Mouse (Mus musculus) ES-E14 (cell line): ENCODE data around the gene Sdhb. TPM values are rescaled to one million over a fixed set of nuclear protein-coding genes. Genes with fewer than 3 reads are reported as not detected.

Experiments
- DNase-seq: peaks from one replicate; pipeline ENCODE4 v3.0.0-alpha.2; 2013; ENCODE audit warnings: low read depth, low spot score
- H3K27ac ChIP-seq: 2 replicates; pipeline ENCODE4 v1.5.1; 2012; ENCODE audit warnings: low read depth, mild to moderate bottlenecking, low read length, moderate library complexity, mixed read lengths; ENCODE audit not compliant: poor library complexity, insufficient read depth, severe bottlenecking
- H3K36me3 ChIP-seq: 2 replicates; pipeline ENCODE4 v1.6.1; 2012; ENCODE audit warnings: mild to moderate bottlenecking, low read length, moderate library complexity, mixed read lengths; ENCODE audit not compliant: control insufficient read depth, poor library complexity, insufficient read depth, severe bottlenecking
- H3K4me1 ChIP-seq, 2 experiments: fragments of 150-350 bp in 1 of 2; sonication (generic) in 1 of 2; 2 replicates each; pipeline ENCODE4 v1.6.1; 2012; ENCODE audit warnings: low read length in 2 of 2, mild to moderate bottlenecking in 1 of 2, mixed read lengths in 1 of 2; ENCODE audit not compliant: control insufficient read depth in 2 of 2, insufficient read depth in 2 of 2, poor library complexity in 1 of 2
- H3K4me3 ChIP-seq, 2 experiments: fragments of 150-350 bp in 1 of 2; sonication (generic) in 1 of 2; 2 replicates each; pipeline ENCODE4 v1.5.1; 2012; ENCODE audit warnings: low read length in 2 of 2, low read depth in 1 of 2, mild to moderate bottlenecking in 1 of 2, mixed read lengths in 1 of 2; ENCODE audit not compliant: insufficient read depth in 1 of 2, poor library complexity in 1 of 2, severe bottlenecking in 1 of 2
- H3K9ac ChIP-seq: 2 replicates; pipeline ENCODE4 v1.6.1; 2012; ENCODE audit warnings: low read depth, mild to moderate bottlenecking, low read length, mixed read lengths; ENCODE audit not compliant: poor library complexity, insufficient read depth, severe bottlenecking
- H3K9me3 ChIP-seq: fragments of 150-350 bp; sonication (generic); 2 replicates; pipeline ENCODE4 v1.6.1; 2012; ENCODE audit warnings: low read depth, mild to moderate bottlenecking, low read length; ENCODE audit not compliant: control insufficient read depth, insufficient read depth
- CHD2 ChIP-seq: IDR thresholded peaks from 2 replicates; pipeline ENCODE4 v1.6.1; 2014; ENCODE audit warnings: mild to moderate bottlenecking, low read depth, low read length, inconsistent platforms
- HCFC1 ChIP-seq: IDR thresholded peaks from 2 replicates; pipeline ENCODE4 v1.6.1; 2012; ENCODE audit warnings: low read length, inconsistent platforms, borderline replicate concordance; ENCODE audit not compliant: insufficient read depth
- MAFK ChIP-seq: IDR thresholded peaks from 2 replicates; pipeline ENCODE4 v1.6.1; 2014; ENCODE audit warnings: mild to moderate bottlenecking, low read depth, low read length, inconsistent platforms; ENCODE audit not compliant: insufficient read depth
- ZC3H11A ChIP-seq: IDR thresholded peaks from 2 replicates; pipeline ENCODE4 v1.6.1; 2012; ENCODE audit warnings: low read depth, mild to moderate bottlenecking, inconsistent platforms, low read length, borderline replicate concordance
- ZNF384 ChIP-seq: IDR thresholded peaks from 2 replicates; pipeline ENCODE4 v1.6.1; 2012; ENCODE audit warnings: low read depth, low read length, inconsistent platforms
- in situ Hi-C, 2 experiments: fragments of 600-800 bp; cut with MboI; formaldehyde crosslinking; loops; one replicate each; pipeline ENCODE4 v1.15.1; 2025; ENCODE audit warnings: low sequenced_read_pairs in 2 of 2, inconsistent platforms in 1 of 2; ENCODE audit not compliant: unreplicated experiment in 2 of 2
- total RNA-seq: library from RNA; depleted of rRNA; stranded (reverse); fragments of 300-350 nt; gene quantifications from 2 replicates; pipeline ENCODE4 v1.2.3, GENCODE M21; 2012

Gene Sdhb
- total RNA-seq, 1 experiment: 135 TPM

DNA sequence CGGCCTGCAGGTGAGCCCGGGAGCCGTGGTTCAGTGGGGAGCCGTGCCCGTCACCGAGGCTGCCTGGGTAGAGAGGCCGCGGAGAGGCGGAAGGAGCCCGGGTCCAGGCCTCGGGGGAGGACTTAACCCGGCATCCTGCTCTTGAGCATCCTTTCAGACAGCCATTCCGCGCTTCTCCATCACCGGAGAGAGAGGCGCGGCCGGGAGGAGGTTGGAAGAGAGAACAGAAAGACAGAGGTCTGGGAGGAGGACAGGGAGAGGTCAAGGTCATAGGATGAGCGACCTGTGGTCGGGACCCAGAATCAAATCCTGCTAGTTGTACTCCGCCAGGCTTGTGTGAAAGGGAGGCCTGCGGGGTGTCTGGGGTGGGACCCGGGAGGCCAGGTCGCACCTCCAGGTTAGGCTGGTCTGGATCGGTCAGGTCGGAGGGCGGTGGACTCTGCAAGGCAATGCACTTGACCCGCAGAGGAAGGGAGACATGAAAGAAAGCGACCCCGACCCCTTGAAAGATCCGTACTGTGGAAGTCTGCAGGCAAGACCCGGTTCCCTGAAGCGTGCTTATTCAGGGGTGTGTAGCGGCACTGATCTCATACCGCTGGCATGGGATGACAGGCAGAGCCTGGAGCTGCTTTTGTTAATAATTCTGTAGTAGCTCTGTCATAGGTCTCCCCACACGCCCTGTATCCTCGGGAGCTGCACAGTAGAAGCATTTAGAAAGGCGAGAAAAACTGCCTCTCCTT lies 634 bp downstream of the Sdhb start:
- no peak for TF ChIP-seq ZNF384
- TF ChIP-seq ZC3H11A: no peak
- TF ChIP-seq MAFK: no peak
- TF ChIP-seq HCFC1: no peak
- no peak for TF ChIP-seq CHD2
- Histone ChIP-seq H3K27ac (peak overlapping the region; percentile 83), H3K4me3 (peak overlapping the region; percentile 96 to 100), H3K4me1 (peaks cover 3 to 18% of the 10 kb centered on the region in 2 experiments; a peak in 3 of 4 replicates), H3K9ac (peak overlapping the region; percentile 96), H3K9me3 (no peaks in the 10 kb centered on the region), H3K36me3 (no peaks in the 10 kb centered on the region)
- DNase-seq: no peak
- in situ Hi-C loops: no loop called here

DNA sequence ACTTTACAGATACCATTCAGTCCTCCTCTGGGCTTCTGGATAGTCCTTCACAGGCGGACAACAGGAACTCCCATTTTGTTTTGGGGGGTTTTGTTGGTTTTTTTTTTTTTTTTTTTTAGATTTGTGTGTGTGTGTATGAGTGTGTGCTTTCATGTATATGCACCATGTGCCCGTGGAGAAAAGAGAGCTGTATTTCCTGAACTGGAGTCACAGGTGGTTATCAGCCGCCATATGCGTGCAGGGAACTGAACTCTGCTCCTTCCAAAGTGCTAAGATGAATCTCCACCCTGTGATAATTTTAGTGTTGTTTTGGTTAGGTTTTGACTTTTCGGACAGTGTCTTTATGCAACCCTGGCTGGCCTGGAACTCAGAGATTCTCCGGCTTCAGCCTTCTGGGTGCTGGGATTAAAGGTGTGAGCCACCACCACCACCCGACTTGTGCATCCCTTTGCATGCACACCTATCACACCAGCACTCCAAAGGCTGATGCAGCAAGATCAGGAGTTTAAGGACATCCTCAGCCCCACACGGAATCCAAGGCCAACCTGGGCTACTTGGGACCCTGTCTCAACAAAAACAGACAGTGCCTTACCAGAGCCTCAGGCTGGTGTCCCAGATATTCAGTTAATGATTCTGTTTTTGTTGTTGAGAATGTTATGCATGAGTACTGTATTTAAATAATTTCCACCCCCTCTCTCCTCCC lies 1.4 kb downstream of the Sdhb start:
- in situ Hi-C loops: no loop called here
- DNase-seq: no peak
- no peaks in the 10 kb centered on the region for H3K36me3 ChIP-seq
- H3K9me3 ChIP-seq: no peaks in the 10 kb centered on the region
- peak overlapping the region; percentile 96 to 100; a peak in 3 of 4 replicates for H3K4me3 ChIP-seq
- no peak overlapping the region for H3K27ac ChIP-seq
- TF ChIP-seq MAFK: no peak
- no peak for TF ChIP-seq CHD2
- TF ChIP-seq ZC3H11A: no peak
- TF ChIP-seq ZNF384: no peak
- TF ChIP-seq HCFC1: no peak
- peaks cover 5 to 16% of the 10 kb centered on the region in 2 experiments for H3K4me1 ChIP-seq
- peak overlapping the region; percentile 96; the same call in 1 of the 2 replicates for H3K9ac ChIP-seq

DNA sequence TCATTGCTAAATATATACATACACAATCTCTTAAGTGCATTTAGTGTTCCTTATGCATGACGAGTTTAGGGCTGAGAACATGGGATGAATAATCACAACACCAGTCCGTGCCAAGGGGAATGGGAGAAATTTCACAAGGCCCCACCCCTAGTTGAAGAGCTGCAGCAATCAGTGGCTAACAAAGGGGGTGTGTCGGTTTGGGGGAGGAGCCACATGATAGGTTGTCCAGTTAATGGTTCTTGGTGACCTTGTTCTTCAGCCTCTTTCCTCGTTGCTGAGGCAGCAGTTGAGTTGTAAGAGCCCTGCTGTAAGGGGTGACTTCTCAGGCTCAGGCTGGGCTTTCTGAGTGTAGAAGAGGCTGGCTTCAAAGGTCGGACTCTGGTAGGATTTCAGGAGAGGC lies 1.9 kb downstream of the Sdhb start:
- in situ Hi-C loops: no loop called here
- Histone ChIP-seq H3K4me3 (no peak overlapping the region), H3K36me3 (no peaks in the 10 kb centered on the region), H3K4me1 (peaks cover 5 to 15% of the 10 kb centered on the region in 2 experiments), H3K27ac (no peak overlapping the region), H3K9ac (no peak overlapping the region), H3K9me3 (no peaks in the 10 kb centered on the region)
- TF ChIP-seq ZNF384 (no peak), CHD2 (no peak), ZC3H11A (no peak), MAFK (no peak), HCFC1 (no peak)
- DNase-seq: peak; percentile 56

DNA sequence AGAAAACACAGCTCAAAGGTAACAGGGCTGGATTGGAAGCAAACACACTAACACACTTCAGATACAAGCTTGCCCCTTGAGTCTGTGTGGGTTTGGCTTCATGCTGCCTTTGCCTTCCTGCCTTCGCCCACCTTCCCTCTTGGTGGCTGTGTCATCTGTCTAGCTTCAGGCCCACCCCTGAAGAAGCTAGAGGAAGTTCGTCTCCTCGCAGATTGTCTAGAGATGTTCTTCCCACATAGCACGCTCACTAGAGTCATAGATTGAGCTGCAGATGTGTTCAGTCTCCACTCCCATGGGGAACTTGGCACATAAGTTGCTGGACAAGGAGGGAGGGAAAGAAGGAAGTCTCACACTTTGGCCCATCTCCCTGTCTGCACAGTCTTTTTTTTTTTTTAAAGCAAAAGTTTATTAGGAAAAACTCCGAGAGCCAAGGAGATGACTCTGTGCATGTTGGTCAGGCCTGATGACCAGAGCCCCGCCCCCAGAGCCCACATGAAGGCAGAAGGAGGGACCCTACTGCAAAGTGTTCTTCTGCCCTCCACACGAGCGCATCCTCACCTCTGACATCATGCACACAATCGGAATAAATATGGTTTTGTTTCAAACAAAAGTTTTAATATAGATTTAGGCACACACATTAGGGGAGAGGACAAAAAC lies 3.1 kb downstream of the Sdhb start:
- Histone ChIP-seq H3K27ac (no peak overlapping the region), H3K36me3 (peaks cover 3% of the 10 kb centered on the region; the same call in 1 of the 2 replicates), H3K4me3 (no peak overlapping the region), H3K9ac (no peak overlapping the region), H3K9me3 (no peaks in the 10 kb centered on the region), H3K4me1 (peaks cover 5 to 17% of the 10 kb centered on the region in 2 experiments)
- in situ Hi-C loops: no loop called here
- no peak for DNase-seq
- TF ChIP-seq HCFC1 (no peak), CHD2 (no peak), ZNF384 (no peak), ZC3H11A (no peak), MAFK (no peak)
